Mouse (Mus musculus): ENCODE data around the gene Sox5. TPM values are rescaled to one million over a fixed set of nuclear protein-coding genes. Genes with fewer than 3 reads are reported as not detected.

Gene Sox5
- total RNA-seq, 2 experiments from 2014 or later: 0.10 TPM; not detected in 1

- ATAC-seq (replicated peaks; ENCODE audit: poor library complexity): no peak
Observed at GRCm38 (mm10) chr6:143998201-143998600, 783.6 kb downstream of the Sox5 start.

- ATAC-seq (replicated peaks; ENCODE audit: poor library complexity): no peak
Observed at GRCm38 (mm10) chr6:143997616-143998015, 784.2 kb downstream of the Sox5 start.

DNA sequence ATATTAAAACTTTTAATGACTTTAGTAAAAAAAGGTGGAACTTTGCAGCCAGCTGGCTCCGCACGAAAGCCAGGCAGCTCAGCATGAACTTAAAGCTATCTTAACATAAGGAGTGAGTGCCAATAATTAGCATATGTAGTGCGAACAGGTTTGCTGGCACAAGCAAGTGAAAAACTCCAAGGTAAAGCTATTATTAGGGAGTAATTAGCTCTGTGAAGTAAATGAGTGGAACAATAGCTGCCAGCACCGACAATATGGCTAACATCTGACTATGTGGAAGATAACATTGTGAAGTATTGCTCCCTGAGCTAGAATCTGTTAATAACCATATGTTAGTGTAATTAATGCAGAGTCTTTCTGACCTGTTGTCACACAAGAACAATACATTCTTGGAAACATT, 786.7 kb downstream of the Sox5 start:
- ATAC-seq (replicated peaks; ENCODE audit: poor library complexity): no peak

DNA sequence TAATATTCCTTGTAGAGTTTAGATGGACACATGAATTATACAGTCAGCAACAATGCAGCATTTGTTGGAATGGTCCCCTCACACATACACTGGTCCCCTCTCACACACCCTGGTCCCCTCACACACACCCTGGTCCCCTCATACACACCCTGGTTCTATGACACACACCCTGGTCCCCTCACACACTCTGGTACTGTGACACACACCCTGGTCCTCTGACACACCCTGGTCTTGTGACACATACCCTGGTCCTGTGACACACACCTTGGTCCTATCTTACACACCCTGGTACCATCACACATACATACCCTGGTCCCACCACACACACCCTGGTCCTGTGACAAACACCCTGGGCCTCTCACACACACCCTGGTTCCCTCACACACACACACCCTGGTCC, 794.2 kb downstream of the Sox5 start:
- no peak for ATAC-seq (replicated peaks; ENCODE audit: poor library complexity)

DNA sequence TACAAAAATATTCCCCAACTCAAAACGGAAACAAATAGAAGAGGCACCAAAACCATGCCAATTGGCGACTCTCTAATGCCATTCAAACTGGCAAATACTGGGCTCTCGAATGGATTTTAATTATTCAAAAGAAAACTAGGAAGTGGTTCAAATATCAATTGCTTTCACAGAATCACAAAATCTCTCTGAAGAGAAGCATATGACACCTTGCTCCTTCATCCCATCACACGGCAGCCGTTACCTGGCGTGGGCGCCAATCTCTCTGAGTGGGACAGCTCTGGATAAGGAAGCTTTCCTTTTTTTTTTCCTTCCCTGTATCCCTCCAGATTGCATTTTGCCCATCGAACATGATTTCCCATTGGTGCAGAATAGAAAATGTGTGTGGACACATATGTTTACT, 801.6 kb downstream of the Sox5 start:
- no peak for ATAC-seq (replicated peaks; ENCODE audit: poor library complexity)

DNA sequence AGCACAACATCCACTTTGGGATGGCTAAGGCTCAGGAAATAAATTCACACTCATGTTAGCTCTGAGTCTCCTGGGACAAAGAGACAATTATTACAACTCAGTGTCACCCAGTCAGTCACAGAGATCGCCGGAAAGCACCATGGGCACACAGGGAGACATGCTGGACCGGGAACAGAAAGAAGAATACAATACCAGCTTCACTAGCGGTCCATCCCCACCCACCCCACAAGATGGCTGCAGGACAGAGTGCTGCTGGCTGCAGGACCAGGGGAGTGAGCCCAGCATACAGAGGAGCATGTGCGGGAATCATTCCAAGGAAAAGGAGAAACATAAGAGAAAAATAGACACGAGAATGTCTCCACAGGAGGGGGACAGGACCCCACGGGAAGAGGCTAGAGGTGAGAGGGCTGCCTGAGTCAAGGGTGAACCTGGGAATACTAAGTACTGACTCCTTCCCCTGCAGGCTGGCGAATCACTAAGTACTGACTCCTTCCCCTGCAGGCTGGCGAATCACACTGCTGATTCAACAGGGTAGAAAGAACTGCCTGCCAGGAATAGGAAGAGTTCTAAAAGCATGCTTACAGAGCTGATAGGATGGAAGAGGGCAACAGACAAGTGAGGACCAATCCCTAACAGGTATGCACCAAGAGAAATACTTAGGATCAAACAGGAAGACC, 813.9 kb downstream of the Sox5 start:
- ATAC-seq (replicated peaks; ENCODE audit: poor library complexity): no peak

GRCm38 (mm10) chr6:143960487-143960886, 821.3 kb downstream of the Sox5 start:
- no peak for ATAC-seq (replicated peaks; ENCODE audit: poor library complexity)

GRCm38 (mm10) chr6:143960081-143960480, 821.7 kb downstream of the Sox5 start:
- no peak for ATAC-seq (replicated peaks; ENCODE audit: poor library complexity)

- no peak for ATAC-seq (replicated peaks; ENCODE audit: poor library complexity)
Observed at GRCm38 (mm10) chr6:143958372-143958771, 823.4 kb downstream of the Sox5 start.

- no peak for ATAC-seq (replicated peaks; ENCODE audit: poor library complexity)
Observed at GRCm38 (mm10) chr6:143957063-143957462, 824.7 kb downstream of the Sox5 start.

DNA sequence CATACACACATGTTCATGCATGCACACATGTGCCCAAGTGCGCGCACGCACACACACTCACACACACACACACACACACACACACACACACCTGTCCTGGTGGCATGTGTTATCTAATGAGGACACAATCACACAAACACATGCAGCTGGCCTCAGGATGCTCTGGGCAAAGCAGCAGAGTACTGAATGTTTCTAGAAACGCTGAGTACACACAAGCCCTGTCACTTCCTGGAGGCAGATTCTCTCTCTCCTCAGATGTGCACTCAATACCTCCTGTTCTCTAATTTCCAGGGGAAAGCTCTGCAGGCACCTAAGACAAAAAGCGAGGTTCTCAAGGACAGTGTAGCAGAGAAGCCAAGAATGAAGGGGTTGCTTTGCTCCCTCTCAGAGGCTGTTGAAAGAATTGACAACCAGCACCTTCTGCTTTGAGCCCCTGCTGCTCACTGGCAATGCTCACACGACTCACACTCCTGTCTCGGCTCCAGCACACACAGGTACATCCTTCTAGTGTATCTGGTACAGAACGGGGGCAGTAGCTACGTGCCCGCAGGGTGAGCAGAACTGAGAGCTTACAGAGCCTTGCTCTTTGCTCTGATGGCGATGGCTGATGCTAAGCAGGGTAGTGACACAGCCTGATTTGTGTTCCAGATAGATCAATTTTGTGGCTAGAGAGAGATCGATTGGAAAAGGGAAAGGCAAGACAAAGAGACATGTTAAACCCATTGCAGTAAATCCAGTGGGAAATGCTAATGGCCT, 833.0 kb downstream of the Sox5 start:
- no peak for ATAC-seq (replicated peaks; ENCODE audit: poor library complexity)

DNA sequence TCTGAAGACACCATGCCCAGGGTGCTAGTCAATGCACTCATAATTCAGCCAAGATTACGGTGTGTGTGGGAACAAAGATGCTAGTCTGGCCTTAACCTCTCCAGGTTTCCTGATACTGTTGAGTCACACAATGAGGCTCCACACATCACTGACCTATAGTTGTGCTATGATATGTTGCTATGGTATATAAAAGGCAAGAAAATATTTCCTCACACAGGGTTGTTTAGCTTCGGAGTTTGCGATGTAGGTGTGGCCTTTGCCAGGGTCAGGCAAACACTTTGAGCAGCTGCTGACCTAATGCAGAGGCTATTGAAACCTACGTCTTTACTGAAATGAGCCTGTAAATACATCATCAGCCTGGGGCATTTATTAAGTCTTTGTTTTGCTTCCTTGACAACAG, 833.7 kb downstream of the Sox5 start:
- no peak for ATAC-seq (replicated peaks; ENCODE audit: poor library complexity)

DNA sequence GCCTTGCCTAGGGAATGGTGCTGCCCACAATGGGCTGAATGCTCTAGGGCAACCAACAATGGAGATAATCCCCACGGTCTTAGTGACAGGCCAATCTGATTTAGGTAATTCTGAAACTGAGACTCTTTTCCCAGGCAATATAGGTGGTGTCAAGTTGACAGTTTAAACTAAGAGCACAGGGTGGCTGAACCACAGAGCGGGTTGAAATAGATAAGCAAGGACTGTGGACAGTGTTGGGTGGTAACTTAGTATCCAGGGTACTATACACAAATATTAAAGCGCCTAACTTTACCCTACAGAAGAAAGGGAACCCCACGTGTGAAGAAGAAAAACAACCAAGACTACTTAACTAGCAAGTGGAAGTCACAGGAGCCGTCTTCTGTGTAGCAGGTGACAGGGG, 838.7 kb downstream of the Sox5 start:
- peak; percentile 80 for ATAC-seq (replicated peaks; ENCODE audit: poor library complexity)

GRCm38 (mm10) chr6:143941291-143941785, 840.4 kb downstream of the Sox5 start:
- ATAC-seq (replicated peaks; ENCODE audit: poor library complexity): no peak

DNA sequence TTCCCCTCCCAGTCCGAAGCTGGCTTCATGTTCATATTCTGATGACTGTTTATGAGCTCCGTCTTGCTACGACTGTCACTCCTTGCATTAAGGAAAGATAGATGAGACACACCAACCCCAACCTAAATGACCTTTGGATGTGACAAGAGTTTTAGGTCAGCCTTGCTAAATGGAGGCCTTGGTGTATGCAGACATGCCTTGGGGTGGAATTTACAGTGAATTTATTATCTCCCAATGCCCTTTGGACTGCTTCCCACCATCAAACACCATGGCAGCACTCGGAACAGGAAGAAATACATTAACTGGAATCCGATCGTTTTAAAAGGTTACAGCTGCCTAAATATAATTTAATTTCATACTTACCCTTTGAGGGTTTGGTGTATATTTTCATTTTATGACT, 858.6 kb downstream of the Sox5 start:
- no peak for ATAC-seq (replicated peaks; ENCODE audit: poor library complexity)

GRCm38 (mm10) chr6:143918405-143918947, 863.3 kb downstream of the Sox5 start:
- no peak for ATAC-seq (replicated peaks; ENCODE audit: poor library complexity)

GRCm38 (mm10) chr6:143916152-143916735, 865.5 kb downstream of the Sox5 start:
- ATAC-seq (replicated peaks; ENCODE audit: poor library complexity): no peak

DNA sequence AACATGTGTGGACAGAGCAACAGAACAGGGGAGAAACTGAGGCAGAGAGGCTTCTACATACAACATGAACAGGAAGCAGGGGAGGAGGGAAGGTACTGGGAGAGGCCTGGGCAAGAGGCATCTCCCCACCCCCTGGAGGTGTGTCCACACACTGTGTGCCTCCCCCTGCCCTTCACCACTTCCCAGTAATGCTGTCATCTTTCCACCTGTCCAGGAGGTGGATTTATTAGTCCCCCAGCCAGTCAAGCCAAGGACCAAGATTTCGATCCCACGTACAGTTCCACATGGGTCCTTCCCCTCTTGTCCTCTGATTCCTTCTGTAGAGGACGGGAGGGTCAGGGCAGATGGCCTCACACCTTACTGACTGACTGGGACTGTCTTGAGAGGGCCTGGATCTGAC, 866.1 kb downstream of the Sox5 start:
- ATAC-seq (replicated peaks; ENCODE audit: poor library complexity): no peak

DNA sequence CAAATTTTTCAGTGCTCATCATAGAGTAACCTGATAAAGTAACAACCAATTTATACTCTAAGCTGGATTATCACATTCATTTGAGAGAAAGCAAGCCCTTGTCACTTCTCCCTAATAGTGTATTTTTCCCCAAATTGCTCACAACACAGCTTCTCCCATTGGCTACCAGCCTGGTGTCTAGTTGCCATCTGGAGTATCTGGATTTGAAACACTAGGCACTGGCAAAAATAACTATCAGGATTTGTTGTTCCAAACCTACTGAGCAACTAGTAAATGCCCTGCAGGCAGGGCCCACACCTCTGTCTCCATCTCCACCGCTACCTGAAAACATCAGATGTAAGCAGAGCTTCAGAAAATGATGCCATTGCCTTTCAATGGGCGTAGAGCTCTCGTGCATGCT, 869.5 kb downstream of the Sox5 start:
- no peak for ATAC-seq (replicated peaks; ENCODE audit: poor library complexity)

GRCm38 (mm10) chr6:143904693-143905031, 877.1 kb downstream of the Sox5 start:
- ATAC-seq (replicated peaks; ENCODE audit: poor library complexity): no peak

DNA sequence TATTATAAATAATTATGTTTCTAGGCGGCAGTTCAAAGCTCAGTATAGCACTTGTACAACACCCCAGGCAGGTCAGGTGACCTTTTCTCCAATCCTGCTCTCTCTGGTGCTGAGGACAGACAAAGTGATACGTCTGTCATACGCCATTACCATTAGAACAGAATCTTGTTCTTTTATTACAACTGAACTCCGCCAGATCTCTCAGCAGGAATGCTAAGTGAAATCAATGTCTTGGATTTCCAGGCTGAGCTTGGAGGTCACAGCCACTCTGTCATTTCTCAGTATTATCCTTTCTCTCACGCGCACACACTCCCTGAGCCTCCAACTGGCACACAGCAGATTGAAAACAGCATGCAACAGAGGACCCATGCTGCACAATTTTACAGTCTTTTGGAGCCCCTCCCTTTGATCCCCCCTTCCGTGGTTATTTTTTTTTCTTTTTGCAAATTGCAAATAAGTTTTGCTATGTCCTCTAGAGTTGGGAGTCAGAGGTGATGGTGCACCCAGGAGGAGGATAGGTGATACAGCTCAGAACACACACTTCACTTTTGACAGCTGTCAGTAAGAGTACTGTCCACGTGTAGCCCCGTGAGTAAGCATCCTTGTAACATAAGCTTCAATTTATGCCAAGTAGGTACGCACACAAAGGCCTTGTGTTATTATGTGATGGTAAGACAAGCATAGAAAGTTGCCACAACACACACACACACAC, 877.6 kb downstream of the Sox5 start:
- ATAC-seq (replicated peaks; ENCODE audit: poor library complexity): no peak
